Mouse (Mus musculus) WW6 (cell line): Measurements from ENCODE around the gene Smim24.

ENCODE experiments used
- DNase-seq: peaks from one replicate; pipeline ENCODE4 v3.0.0-alpha.2; 2013; ENCODE audit warnings: low read depth, low spot score

The Smim24 gene

DNA sequence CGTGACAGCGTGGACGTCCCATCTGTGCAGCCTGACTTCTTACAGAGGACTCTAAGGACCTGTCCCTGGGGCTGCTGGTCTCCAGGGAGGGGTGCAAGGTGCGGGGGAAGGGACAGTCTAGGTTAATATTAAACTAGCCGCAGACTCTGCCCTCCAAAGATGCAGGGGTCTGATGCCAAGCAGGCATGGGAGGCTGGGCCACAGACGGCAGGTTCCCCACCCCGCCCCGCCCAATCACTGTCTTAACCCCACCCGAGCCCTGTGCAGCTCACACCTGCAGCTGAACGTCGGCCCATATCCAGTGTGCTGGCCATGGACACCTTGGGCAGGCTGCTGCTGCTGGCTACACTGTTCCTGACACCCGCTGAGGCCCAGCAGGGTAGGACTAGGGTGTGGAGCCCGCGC, at the start of gene Smim24:
Gene Smim24, plus strand, starts transcription at position 271 of the 405 bp plus-strand sequence.
- DNase-seq: no peak

GRCm38 (mm10) chr10:81344421-81345161, 48.3 kb upstream of the Smim24 start:
- no peak for DNase-seq

- DNase-seq: no peak
Observed at GRCm38 (mm10) chr10:81345162-81345534, 47.7 kb upstream of the Smim24 start.

GRCm38 (mm10) chr10:81346453-81347067, 46.3 kb upstream of the Smim24 start:
- peak; percentile 54 for DNase-seq

DNA sequence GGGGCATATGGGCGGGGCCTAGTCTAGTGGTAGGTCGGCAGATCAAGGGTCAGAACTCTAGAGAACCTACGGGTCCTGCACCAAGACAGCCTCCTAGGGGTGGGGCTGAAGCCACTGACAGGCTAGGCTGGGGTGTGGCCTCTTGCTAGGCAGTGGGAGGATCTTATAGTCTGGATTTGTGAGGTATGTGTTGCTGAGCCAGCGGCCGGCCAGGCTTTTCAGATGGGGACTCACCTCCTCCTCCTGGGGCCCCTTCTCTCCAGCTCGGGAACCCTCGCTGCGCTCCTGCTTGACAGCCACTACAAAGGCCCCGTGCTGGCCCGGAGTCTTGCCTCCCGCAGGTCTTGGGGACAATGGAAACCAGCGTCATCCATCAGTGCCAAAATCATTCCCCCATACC, 43.7 kb upstream of the Smim24 start:
- DNase-seq: peak; percentile 57

GRCm38 (mm10) chr10:81349961-81350350, 42.9 kb upstream of the Smim24 start:
- no peak for DNase-seq

GRCm38 (mm10) chr10:81350351-81351063, 42.3 kb upstream of the Smim24 start, which contains the start of gene Hmg20b:
TSS of gene Hmg20b (minus strand) at chr10:81350480.
- DNase-seq: peak; percentile 98

DNA sequence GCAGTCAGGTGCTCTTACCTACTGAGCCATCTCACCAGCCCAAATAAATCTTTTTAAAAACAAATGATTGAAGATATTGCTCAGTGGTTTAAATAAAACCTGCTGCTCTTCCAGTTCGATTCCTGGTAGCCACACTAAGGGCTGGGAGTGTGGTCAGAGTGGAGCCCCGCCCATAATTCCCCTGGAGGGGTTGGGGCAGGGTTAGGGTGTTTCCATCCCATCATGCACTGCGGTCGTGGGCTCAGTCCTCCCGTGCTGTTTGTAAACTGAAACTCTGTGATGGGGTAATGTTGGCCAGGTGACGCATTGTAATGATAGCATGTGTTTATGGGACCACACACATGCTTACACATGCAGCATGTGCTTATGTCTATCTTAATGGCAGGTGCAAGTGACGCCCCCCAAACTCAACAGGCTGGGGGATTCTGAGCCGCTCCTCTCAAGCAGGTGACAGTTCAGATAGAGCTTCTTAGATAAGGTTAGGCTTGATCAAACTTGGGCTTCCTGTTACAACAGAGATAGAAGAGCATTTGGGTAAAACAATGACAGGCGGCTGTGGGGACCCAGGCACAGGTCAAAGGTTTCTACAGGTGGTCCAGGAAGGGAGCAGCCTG, 41.1 kb upstream of the Smim24 start:
- no peak for DNase-seq

- DNase-seq: no peak
Observed at GRCm38 (mm10) chr10:81354738-81355477, 37.9 kb upstream of the Smim24 start.

GRCm38 (mm10) chr10:81355533-81355932, 37.3 kb upstream of the Smim24 start:
- DNase-seq: no peak

DNA sequence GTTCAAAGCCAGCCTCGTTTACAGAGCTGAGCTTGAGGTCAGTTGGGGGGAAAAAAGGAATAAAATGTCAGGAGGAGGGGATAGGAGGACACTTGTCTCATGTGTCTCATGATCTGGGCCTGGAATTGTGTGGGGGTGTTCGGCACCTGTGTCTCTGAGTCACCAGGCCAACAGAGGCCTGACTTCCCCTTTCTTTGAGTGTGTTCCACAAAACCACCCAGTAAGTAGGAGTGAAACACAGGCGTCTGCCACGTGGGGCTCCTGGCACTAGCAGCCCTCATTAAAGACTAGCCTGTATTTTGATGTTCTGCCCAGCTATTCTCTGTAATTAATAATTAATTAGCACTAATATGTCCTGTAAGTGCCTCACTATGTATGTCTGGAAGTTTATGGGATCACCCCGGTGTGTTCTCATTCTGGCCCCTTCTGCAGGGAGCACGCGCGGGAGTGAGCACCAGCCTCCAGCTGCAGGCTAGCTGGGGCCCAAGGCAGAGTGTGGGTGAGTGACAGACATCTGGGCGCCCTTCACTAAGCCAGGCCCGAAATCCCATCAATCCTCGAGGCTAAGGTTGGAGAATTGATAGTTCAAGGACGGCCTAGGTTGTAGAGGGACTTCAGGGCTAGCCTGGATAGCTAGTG, 36.4 kb upstream of the Smim24 start:
- DNase-seq: no peak

GRCm38 (mm10) chr10:81356991-81357844, 35.6 kb upstream of the Smim24 start, which contains the start of gene Mfsd12:
TSS of gene Mfsd12 (plus strand) at chr10:81357491.
- no peak for DNase-seq

DNA sequence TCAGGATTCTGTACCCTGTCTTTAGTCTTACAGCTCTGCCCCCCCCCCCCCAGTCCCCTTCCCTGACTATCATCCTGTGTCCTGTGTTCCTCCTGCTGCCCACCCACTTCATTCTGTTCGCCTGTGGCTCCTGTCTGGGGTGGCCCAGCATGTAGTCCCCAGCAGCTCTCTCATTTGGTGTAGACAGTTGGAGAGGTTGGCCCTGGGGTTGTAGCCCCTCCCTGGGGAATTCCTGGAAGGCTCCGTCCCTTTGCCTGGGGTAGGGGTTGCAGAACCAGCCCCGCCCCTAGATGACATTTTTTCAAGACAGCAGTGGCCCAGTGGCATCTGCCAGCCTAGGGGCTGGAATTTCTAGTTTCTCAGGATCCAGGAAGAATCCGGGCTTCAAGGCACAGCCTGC, 34.6 kb upstream of the Smim24 start:
- no peak for DNase-seq

DNA sequence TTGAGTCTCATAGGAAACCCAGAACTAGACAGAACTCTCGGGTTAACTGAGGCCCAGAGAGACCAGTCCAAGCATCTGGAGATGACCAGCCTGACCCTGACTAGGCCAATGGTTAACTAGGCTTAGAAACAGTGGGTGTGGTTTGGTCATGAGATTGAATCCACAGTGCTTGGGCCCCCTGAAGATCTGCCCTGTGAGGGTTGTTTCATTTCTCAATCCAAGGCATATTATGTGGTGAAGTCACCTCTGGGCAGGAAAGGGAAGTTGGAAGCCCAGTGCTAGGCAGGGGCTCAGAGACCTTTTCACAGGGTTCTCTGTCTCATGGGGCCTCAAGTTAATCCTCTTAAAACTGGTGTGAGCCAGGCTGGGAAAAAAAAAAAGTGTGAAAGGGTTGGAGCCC, 34.0 kb upstream of the Smim24 start:
- DNase-seq: no peak

DNA sequence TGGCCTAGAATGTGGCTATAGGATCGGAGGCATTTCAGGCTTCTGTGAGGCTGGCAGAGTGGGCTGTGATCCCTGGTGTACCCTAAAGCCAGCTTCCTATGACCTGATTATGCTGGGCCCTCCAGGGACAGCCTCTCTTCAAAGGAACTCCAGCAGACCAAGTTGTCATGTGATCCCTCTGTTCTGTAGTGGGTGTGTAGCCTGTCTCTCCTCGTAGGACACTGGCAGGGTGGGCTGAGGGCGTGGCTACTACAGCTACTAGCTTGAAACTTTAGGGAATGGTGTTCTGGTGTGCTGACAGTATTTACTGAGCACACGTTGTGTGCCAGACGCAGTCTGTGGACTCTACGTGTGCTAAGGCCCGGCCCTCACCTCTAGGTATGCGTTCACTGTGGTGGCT, 32.1 kb upstream of the Smim24 start:
- no peak for DNase-seq

DNA sequence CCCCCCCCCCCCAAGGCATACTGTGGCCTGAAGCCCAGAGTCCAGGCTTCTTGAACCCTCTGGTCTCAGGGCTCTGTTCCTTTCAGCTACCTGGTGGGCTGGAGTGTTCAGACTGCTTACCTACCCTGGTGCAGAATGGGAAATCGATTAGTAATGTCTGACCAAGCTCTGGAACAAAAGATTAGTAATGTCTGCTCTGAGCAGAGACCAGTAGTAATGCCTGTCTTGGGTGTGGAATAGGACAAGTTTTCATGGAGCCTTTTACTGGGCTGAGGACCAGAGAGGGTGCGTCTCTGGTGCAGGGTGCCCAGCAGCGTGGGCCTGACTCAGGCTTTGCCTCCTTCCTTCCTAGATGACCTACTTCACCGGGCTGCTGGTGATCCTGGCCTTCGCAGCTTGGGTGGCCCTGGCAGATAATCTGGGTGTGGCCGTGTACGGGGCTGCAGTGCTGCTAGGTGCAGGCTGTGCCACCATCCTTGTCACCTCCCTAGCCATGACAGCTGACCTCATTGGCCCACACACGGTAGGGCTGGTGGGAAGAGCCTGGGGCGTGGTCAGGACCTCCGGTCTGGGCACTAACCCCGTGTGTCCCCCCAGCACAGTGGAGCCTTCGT, 30.4 kb upstream of the Smim24 start:
- no peak for DNase-seq

DNA sequence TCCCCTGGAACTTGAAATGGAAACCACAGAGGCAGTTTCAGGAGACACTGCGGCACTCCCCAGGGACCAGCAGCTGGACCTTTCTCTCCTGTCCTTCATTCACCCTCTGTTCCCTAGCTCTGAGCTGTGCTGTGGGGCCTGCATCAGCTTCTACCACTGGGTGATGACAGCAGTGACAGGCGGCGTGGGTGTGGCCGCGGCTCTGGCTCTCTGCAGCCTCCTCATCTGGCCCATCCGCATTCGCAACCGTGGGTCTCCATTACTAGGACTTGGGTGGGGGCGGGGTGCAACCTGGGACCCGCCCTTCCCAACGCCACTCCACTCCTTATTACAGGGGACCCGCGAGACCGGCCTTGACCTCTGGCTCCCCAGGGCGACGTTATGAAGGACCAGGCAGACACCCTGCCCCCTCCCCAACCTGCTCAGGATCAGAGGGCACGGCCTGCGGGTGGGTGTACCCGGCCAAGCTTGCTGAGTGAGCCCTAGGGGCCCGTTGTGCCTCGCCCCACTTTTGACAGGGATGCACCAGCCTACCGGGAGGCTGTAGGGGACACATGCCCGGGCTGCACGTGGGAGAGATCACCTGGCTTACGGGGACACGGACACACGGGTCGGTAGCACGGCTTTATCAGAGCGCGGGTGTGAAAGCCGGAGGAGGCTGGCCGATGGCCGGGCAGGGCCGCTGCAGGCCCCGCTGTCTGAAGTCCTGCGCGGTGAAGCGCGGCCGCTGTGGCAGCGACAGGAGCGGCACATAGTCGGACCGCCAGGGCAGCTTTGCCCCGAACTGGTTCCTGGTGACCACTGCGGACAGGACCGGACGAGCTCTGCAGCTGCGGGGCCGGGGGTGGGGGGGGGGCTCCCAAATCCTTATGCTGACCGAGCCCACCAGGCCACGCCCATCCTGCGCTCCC, 29.2 kb upstream of the Smim24 start:
- DNase-seq: no peak

- no peak for DNase-seq
Observed at GRCm38 (mm10) chr10:81364666-81365065, 28.2 kb upstream of the Smim24 start.

DNA sequence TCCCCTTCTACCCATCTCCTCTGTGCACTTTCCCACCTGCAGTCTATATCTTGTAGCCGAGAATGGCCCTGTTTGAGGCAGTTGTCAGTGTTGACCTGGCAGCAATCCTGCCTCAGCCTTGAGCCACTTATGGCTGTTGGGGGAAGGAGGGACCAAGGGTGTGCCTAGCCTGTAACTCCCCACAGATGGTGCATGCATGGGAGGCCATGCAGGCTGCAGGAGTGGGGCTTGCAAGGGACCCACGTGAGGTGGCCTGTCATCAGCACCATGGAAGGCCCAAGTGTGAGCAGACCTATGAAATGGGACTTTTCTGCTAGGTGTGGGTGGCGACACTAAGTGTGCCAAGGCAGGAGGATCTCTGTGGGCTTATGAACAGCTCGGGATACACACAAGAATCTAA, 27.8 kb upstream of the Smim24 start:
- no peak for DNase-seq
